Mouse (Mus musculus) duodenum, adult 2 months (tissue): ENCODE data around the gene Gm17175. TPM values are rescaled to one million over a fixed set of nuclear protein-coding genes. Genes with fewer than 3 reads are reported as not detected.

Source experiments
- polyA plus RNA-seq: library from polyadenylated mRNA; depleted of rRNA; stranded (reverse); fragments of >200 nt; gene quantifications from 2 replicates; pipeline ENCODE4 v1.2.3, GENCODE M21; 2012; ENCODE audit warnings: low replicate concordance; rRNA removed

The Gm17175 gene
- not detected in 2 replicates for polyA plus RNA-seq

GRCm38 (mm10) chr14:51573963-51574362, at the start of gene Gm17175:
Gene Gm17175, minus strand, starts transcription at chr14:51574063.

GRCm38 (mm10) chr14:51611210-51611609, 37.3 kb upstream of the Gm17175 start, which contains the start of gene Gm17078:
Gene Gm17078, minus strand, starts transcription at chr14:51611310.

GRCm38 (mm10) chr14:51592039-51592438, 18.2 kb upstream of the Gm17175 start, which contains the start of gene Gm17174:
Gene Gm17174, minus strand, starts transcription at chr14:51592139.

GRCm38 (mm10) chr14:51552490-51552889, 21.4 kb downstream of the Gm17175 start, which contains the start of gene Gm5622:
Gene Gm5622, plus strand, starts transcription at chr14:51552790.

Other genes with a start within 250 kb of the Gm17175 start
- not detected in 2 replicates for gene Gm7247, start 212.3 kb downstream of the Gm17175 start, polyA plus RNA-seq
- not detected in 2 replicates for gene Vmn2r88, start 163.2 kb downstream of the Gm17175 start, polyA plus RNA-seq
- not detected in 2 replicates for gene Vmn2r89, start 122.2 kb downstream of the Gm17175 start, polyA plus RNA-seq
- gene Gm5622, start 21.3 kb downstream of the Gm17175 start, polyA plus RNA-seq: not detected in 2 replicates
- not detected in 2 replicates for gene Gm17174, start 18.1 kb upstream of the Gm17175 start, polyA plus RNA-seq
- not detected in 2 replicates for gene Gm17078, start 37.2 kb upstream of the Gm17175 start, polyA plus RNA-seq
- gene Gm4181, start 61.6 kb upstream of the Gm17175 start, polyA plus RNA-seq: not detected in 2 replicates
- not detected in 2 replicates for gene Gm17079, start 121.4 kb upstream of the Gm17175 start, polyA plus RNA-seq
- gene Gm5800, start 143.1 kb upstream of the Gm17175 start, polyA plus RNA-seq: not detected in 2 replicates
- 36.8 and 128 TPM in 2 replicates for gene Ang4, start 199.5 kb upstream of the Gm17175 start, polyA plus RNA-seq
- gene AY358078, start 226.0 kb upstream of the Gm17175 start, polyA plus RNA-seq: not detected in 2 replicates